Mouse (Mus musculus): ENCODE data around the gene Bckdhb.

DNA sequence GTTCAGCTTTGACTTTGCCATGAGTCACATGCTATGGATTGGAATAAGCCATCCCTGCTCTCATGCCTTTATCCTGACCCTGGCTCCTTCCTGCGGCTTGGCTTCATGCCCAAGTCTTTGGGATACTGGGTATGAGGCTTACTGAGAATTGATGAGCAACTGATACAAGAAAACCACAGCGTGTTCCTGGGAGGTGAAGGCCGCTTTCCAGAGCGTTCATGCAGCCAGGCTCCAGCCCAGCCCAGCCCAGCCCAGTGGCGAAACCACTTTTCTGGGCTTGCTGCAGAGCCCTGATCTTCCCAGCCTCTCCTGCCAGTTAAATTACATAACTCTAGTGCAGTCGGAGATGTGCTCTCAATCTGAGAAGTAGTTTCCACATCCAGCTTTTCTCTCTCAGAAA, 169.2 kb downstream of the Bckdhb start:
- TF ChIP-seq CTCF (IDR thresholded peaks at IDR 0.05) (no peak), POLR2A (IDR thresholded peaks at IDR 0.05; ENCODE audit: insufficient read depth, low read depth, low read length) (no peak)

Measured in heart, adult 2 months (tissue).